Mouse (Mus musculus): ENCODE data around the gene Eri3. TPM values are rescaled to one million over a fixed set of nuclear protein-coding genes. Genes with fewer than 3 reads are reported as not detected.

The Eri3 gene
- polyA plus RNA-seq, 1 experiment from 2014 or later, result 127 TPM

- Histone ChIP-seq H3K27ac (ENCODE audit: low read length) (no peak overlapping the region), H3K9ac (ENCODE audit: low read length) (no peak overlapping the region), H3K4me1 (replicated peaks; ENCODE audit: control insufficient read depth, insufficient read depth, low read length) (no peaks in the 10 kb centered on the region), H3K4me3 (ENCODE audit: low read length) (no peak overlapping the region), H3K36me3 (ENCODE audit: control insufficient read depth, insufficient read depth, low read length) (no peaks in the 10 kb centered on the region), H3K4me2 (ENCODE audit: low read depth, low read length) (no peak overlapping the region), H3K27me3 (ENCODE audit: control insufficient read depth, insufficient read depth, low read depth, low read length) (no peaks in the 10 kb centered on the region), H3K9me3 (ENCODE audit: control insufficient read depth, low read length) (no peaks in the 10 kb centered on the region)
- 64% methylated on average over 8 of the region's 8 CpGs for whole genome bisulfite sequencing
- ATAC-seq (ENCODE audit: low read depth), result no peak
Measured at GRCm38 (mm10) chr4:117539329-117539980, 10.7 kb upstream of the Eri3 start.

- H3K36me3 ChIP-seq (ENCODE audit: control insufficient read depth, insufficient read depth, low read length), result no peaks in the 10 kb centered on the region
Measured at GRCm38 (mm10) chr4:117540571-117540970, 9.6 kb upstream of the Eri3 start.

GRCm38 (mm10) chr4:117545448-117545847, 4.7 kb upstream of the Eri3 start:
- H3K36me3 ChIP-seq (ENCODE audit: control insufficient read depth, insufficient read depth, low read length), result no peaks in the 10 kb centered on the region
- H3K27ac ChIP-seq (ENCODE audit: low read length), result no peak overlapping the region
- no peaks in the 10 kb centered on the region for H3K9me3 ChIP-seq (ENCODE audit: control insufficient read depth, low read length)
- 77% methylated on average over 3 of the region's 3 CpGs for WGBS
- no peak overlapping the region for H3K9ac ChIP-seq (ENCODE audit: low read length)
- H3K4me1 ChIP-seq (replicated peaks; ENCODE audit: control insufficient read depth, insufficient read depth, low read length), result peaks cover 3% of the 10 kb centered on the region; the same call in 1 of the 2 replicates
- no peak overlapping the region for H3K4me3 ChIP-seq (ENCODE audit: low read length)
- no peak for ATAC-seq (ENCODE audit: low read depth)
- H3K27me3 ChIP-seq (ENCODE audit: control insufficient read depth, insufficient read depth, low read depth, low read length), result no peaks in the 10 kb centered on the region
- H3K4me2 ChIP-seq (ENCODE audit: low read depth, low read length), result no peak overlapping the region

More at GRCm38 (mm10) chr4:117540571-117540970, 9.6 kb upstream of the Eri3 start:
- Histone ChIP-seq H3K4me2 (ENCODE audit: low read depth, low read length) (no peak overlapping the region), H3K9me3 (ENCODE audit: control insufficient read depth, low read length) (no peaks in the 10 kb centered on the region), H3K27me3 (ENCODE audit: control insufficient read depth, insufficient read depth, low read depth, low read length) (no peaks in the 10 kb centered on the region), H3K27ac (ENCODE audit: low read length) (no peak overlapping the region), H3K9ac (ENCODE audit: low read length) (no peak overlapping the region), H3K4me3 (ENCODE audit: low read length) (no peak overlapping the region), H3K4me1 (replicated peaks; ENCODE audit: control insufficient read depth, insufficient read depth, low read length) (no peaks in the 10 kb centered on the region)
- WGBS, result 70% methylated on average over 5 of the region's 5 CpGs
- no peak for ATAC-seq (ENCODE audit: low read depth)

GRCm38 (mm10) chr4:117546616-117547015, 3.5 kb upstream of the Eri3 start:
- Histone ChIP-seq H3K4me1 (replicated peaks; ENCODE audit: control insufficient read depth, insufficient read depth, low read length) (peaks cover 12% of the 10 kb centered on the region), H3K4me3 (ENCODE audit: low read length) (no peak overlapping the region), H3K27me3 (ENCODE audit: control insufficient read depth, insufficient read depth, low read depth, low read length) (no peaks in the 10 kb centered on the region), H3K9me3 (ENCODE audit: control insufficient read depth, low read length) (no peaks in the 10 kb centered on the region), H3K36me3 (ENCODE audit: control insufficient read depth, insufficient read depth, low read length) (no peaks in the 10 kb centered on the region), H3K9ac (ENCODE audit: low read length) (no peak overlapping the region), H3K27ac (ENCODE audit: low read length) (no peak overlapping the region), H3K4me2 (ENCODE audit: low read depth, low read length) (no peak overlapping the region)
- no peak for ATAC-seq (ENCODE audit: low read depth)
- 84% methylated on average over 6 of the region's 6 CpGs for WGBS

GRCm38 (mm10) chr4:117549576-117549975, 589 bp upstream of the Eri3 start:
- Histone ChIP-seq H3K27me3 (ENCODE audit: control insufficient read depth, insufficient read depth, low read depth, low read length) (no peaks in the 10 kb centered on the region), H3K36me3 (ENCODE audit: control insufficient read depth, insufficient read depth, low read length) (no peaks in the 10 kb centered on the region), H3K27ac (ENCODE audit: low read length) (no peak overlapping the region), H3K4me1 (replicated peaks; ENCODE audit: control insufficient read depth, insufficient read depth, low read length) (peaks cover 14% of the 10 kb centered on the region), H3K4me2 (ENCODE audit: low read depth, low read length) (peak overlapping the region; percentile 50), H3K4me3 (ENCODE audit: low read length) (peak overlapping the region; percentile 34), H3K9ac (ENCODE audit: low read length) (peak overlapping the region; percentile 47), H3K9me3 (ENCODE audit: control insufficient read depth, low read length) (no peaks in the 10 kb centered on the region)
- no peak for ATAC-seq (ENCODE audit: low read depth)
- WGBS, result 40% methylated on average over 6 of the region's 6 CpGs

GRCm38 (mm10) chr4:117551144-117552000, 1.2 kb downstream of the Eri3 start:
- peaks cover 14% of the 10 kb centered on the region for H3K4me1 ChIP-seq (replicated peaks; ENCODE audit: control insufficient read depth, insufficient read depth, low read length)
- peak overlapping the region; percentile 74 for H3K4me3 ChIP-seq (ENCODE audit: low read length)
- H3K9ac ChIP-seq (ENCODE audit: low read length), result peak overlapping the region; percentile 92
- H3K27me3 ChIP-seq (ENCODE audit: control insufficient read depth, insufficient read depth, low read depth, low read length), result no peaks in the 10 kb centered on the region
- WGBS, result 37% methylated on average over 8 of the region's 8 CpGs
- H3K36me3 ChIP-seq (ENCODE audit: control insufficient read depth, insufficient read depth, low read length), result no peaks in the 10 kb centered on the region
- H3K27ac ChIP-seq (ENCODE audit: low read length), result peak overlapping the region; percentile 63; the same call in 1 of the 2 replicates
- H3K9me3 ChIP-seq (ENCODE audit: control insufficient read depth, low read length), result no peaks in the 10 kb centered on the region
- peak overlapping the region; percentile 80 for H3K4me2 ChIP-seq (ENCODE audit: low read depth, low read length)
- ATAC-seq (ENCODE audit: low read depth), result no peak

- H3K27me3 ChIP-seq (ENCODE audit: control insufficient read depth, insufficient read depth, low read depth, low read length), result no peaks in the 10 kb centered on the region
- ATAC-seq (ENCODE audit: low read depth), result no peak
- 58% methylated on average over 2 of the region's 2 CpGs for WGBS
Measured at GRCm38 (mm10) chr4:117555495-117555894, 5.3 kb downstream of the Eri3 start.

GRCm38 (mm10) chr4:117556372-117556771, 6.2 kb downstream of the Eri3 start:
- peaks cover 4% of the 10 kb centered on the region for H3K4me1 ChIP-seq (replicated peaks; ENCODE audit: control insufficient read depth, insufficient read depth, low read length)
- no peak overlapping the region for H3K4me2 ChIP-seq (ENCODE audit: low read depth, low read length)
- H3K36me3 ChIP-seq (ENCODE audit: control insufficient read depth, insufficient read depth, low read length), result no peaks in the 10 kb centered on the region
- no peak overlapping the region for H3K9ac ChIP-seq (ENCODE audit: low read length)
- H3K4me3 ChIP-seq (ENCODE audit: low read length), result no peak overlapping the region
- WGBS, result 32% methylated on average over 5 of the region's 5 CpGs
- no peaks in the 10 kb centered on the region for H3K27me3 ChIP-seq (ENCODE audit: control insufficient read depth, insufficient read depth, low read depth, low read length)
- H3K9me3 ChIP-seq (ENCODE audit: control insufficient read depth, low read length), result no peaks in the 10 kb centered on the region
- no peak for ATAC-seq (ENCODE audit: low read depth)
- H3K27ac ChIP-seq (ENCODE audit: low read length), result no peak overlapping the region

More at GRCm38 (mm10) chr4:117555495-117555894, 5.3 kb downstream of the Eri3 start:
- no peak overlapping the region for H3K27ac ChIP-seq (ENCODE audit: low read length)
- no peak overlapping the region for H3K9ac ChIP-seq (ENCODE audit: low read length)
- no peak overlapping the region for H3K4me2 ChIP-seq (ENCODE audit: low read depth, low read length)
- no peaks in the 10 kb centered on the region for H3K9me3 ChIP-seq (ENCODE audit: control insufficient read depth, low read length)
- H3K36me3 ChIP-seq (ENCODE audit: control insufficient read depth, insufficient read depth, low read length), result no peaks in the 10 kb centered on the region
- H3K4me3 ChIP-seq (ENCODE audit: low read length), result no peak overlapping the region
- H3K4me1 ChIP-seq (replicated peaks; ENCODE audit: control insufficient read depth, insufficient read depth, low read length), result peaks cover 11% of the 10 kb centered on the region

GRCm38 (mm10) chr4:117557068-117557645, 7.0 kb downstream of the Eri3 start:
- H3K36me3 ChIP-seq (ENCODE audit: control insufficient read depth, insufficient read depth, low read length), result peaks cover under 1% of the 10 kb centered on the region; the same call in 1 of the 2 replicates
- no peaks in the 10 kb centered on the region for H3K27me3 ChIP-seq (ENCODE audit: control insufficient read depth, insufficient read depth, low read depth, low read length)
- H3K27ac ChIP-seq (ENCODE audit: low read length), result no peak overlapping the region
- H3K9me3 ChIP-seq (ENCODE audit: control insufficient read depth, low read length), result no peaks in the 10 kb centered on the region
- H3K4me3 ChIP-seq (ENCODE audit: low read length), result no peak overlapping the region
- no peaks in the 10 kb centered on the region for H3K4me1 ChIP-seq (replicated peaks; ENCODE audit: control insufficient read depth, insufficient read depth, low read length)
- H3K9ac ChIP-seq (ENCODE audit: low read length), result no peak overlapping the region
- 61% methylated on average over 5 of the region's 5 CpGs for WGBS
- no peak for ATAC-seq (ENCODE audit: low read depth)
- no peak overlapping the region for H3K4me2 ChIP-seq (ENCODE audit: low read depth, low read length)
